Mouse (Mus musculus): ENCODE data around the gene Ggt5. TPM values are rescaled to one million over a fixed set of nuclear protein-coding genes. Genes with fewer than 3 reads are reported as not detected.

The Ggt5 gene
- polyA plus RNA-seq, 1 experiment from 2014 or later, result 1.2 TPM

- Histone ChIP-seq H3K4me1 (replicated peaks; ENCODE audit: control insufficient read depth, insufficient read depth, low read length) (peaks cover 9% of the 10 kb centered on the region), H3K9me3 (ENCODE audit: control insufficient read depth, low read length) (no peaks in the 10 kb centered on the region), H3K36me3 (ENCODE audit: control insufficient read depth, insufficient read depth, low read length) (no peaks in the 10 kb centered on the region), H3K27ac (ENCODE audit: low read depth, low read length) (no peak overlapping the region), H3K4me3 (ENCODE audit: low read depth, low read length) (no peak overlapping the region), H3K9ac (ENCODE audit: low read depth, low read length) (no peak overlapping the region), H3K4me2 (no peak overlapping the region), H3K27me3 (replicated peaks; ENCODE audit: control insufficient read depth, insufficient read depth, low read length) (no peaks in the 10 kb centered on the region)
- WGBS, result 78% methylated on average over 10 of the region's 10 CpGs
- DNase-seq (ENCODE audit: low spot score) (no peak), ATAC-seq (replicated peaks; ENCODE audit: low FRiP score) (no peak)
These were observed 16.0 kb upstream of the Ggt5 start for GRCm38 (mm10) chr10:75573181-75573580.

DNA sequence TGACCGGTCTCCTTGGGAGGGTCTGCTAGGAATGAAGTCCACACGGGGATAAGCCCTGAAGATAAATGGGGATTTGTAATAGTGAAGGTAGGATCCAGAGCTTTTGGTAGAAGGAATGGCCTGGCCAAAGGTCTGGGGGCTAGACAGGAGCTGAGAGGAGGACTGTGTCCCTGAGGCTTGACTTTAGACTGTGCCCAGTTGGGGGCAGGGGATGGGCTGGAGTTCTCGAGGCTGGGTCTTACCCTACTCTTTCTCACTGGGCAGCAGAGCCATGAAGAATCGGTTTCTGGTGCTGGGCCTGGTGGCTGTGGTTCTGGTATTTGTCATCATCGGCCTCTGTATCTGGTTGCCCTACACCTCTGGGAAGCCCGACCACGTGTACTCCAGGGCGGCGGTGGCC, 15.2 kb upstream of the Ggt5 start:
- no peak overlapping the region for H3K4me3 ChIP-seq (ENCODE audit: low read depth, low read length)
- DNase-seq (ENCODE audit: low spot score) (no peak), ATAC-seq (replicated peaks; ENCODE audit: low FRiP score) (no peak)
- 85% methylated on average over 9 of the region's 9 CpGs for WGBS
- H3K27me3 ChIP-seq (replicated peaks; ENCODE audit: control insufficient read depth, insufficient read depth, low read length), result no peaks in the 10 kb centered on the region
- no peaks in the 10 kb centered on the region for H3K36me3 ChIP-seq (ENCODE audit: control insufficient read depth, insufficient read depth, low read length)
- H3K9ac ChIP-seq (ENCODE audit: low read depth, low read length), result no peak overlapping the region
- H3K9me3 ChIP-seq (ENCODE audit: control insufficient read depth, low read length), result no peaks in the 10 kb centered on the region
- no peak overlapping the region for H3K4me2 ChIP-seq
- H3K27ac ChIP-seq (ENCODE audit: low read depth, low read length), result no peak overlapping the region
- peaks cover 1% of the 10 kb centered on the region for H3K4me1 ChIP-seq (replicated peaks; ENCODE audit: control insufficient read depth, insufficient read depth, low read length)

DNA sequence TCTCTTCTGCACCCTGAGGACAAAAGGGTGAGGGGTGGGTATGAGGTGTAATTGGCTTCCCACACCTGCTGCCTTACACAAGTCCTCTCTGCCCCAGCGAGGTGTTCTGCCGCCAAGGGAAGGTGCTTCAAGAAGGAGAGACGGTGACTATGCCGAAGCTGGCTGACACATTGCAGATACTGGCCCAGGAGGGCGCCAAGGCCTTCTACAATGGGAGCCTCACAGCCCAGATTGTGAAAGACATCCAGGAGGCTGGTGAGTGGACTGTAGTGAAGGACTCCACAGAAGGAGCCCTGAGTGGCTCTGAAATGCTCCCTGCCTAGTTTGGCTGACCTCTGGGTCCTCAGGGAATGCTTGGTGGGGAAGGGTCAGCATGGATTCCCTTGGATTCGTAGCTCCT, 10.0 kb upstream of the Ggt5 start:
- Histone ChIP-seq H3K27me3 (replicated peaks; ENCODE audit: control insufficient read depth, insufficient read depth, low read length) (no peaks in the 10 kb centered on the region), H3K9me3 (ENCODE audit: control insufficient read depth, low read length) (no peaks in the 10 kb centered on the region), H3K36me3 (ENCODE audit: control insufficient read depth, insufficient read depth, low read length) (no peaks in the 10 kb centered on the region; the same call in 1 of the 2 replicates), H3K9ac (ENCODE audit: low read depth, low read length) (no peak overlapping the region), H3K4me3 (ENCODE audit: low read depth, low read length) (no peak overlapping the region), H3K27ac (ENCODE audit: low read depth, low read length) (no peak overlapping the region), H3K4me2 (no peak overlapping the region), H3K4me1 (replicated peaks; ENCODE audit: control insufficient read depth, insufficient read depth, low read length) (no peaks in the 10 kb centered on the region)
- DNase-seq (ENCODE audit: low spot score), result no peak
- ATAC-seq (replicated peaks; ENCODE audit: low FRiP score), result no peak
- WGBS, result 86% methylated on average over 6 of the region's 6 CpGs

GRCm38 (mm10) chr10:75585876-75586552, 3.1 kb upstream of the Ggt5 start:
- Histone ChIP-seq H3K27me3 (replicated peaks; ENCODE audit: control insufficient read depth, insufficient read depth, low read length) (no peaks in the 10 kb centered on the region; the same call in 1 of the 2 replicates), H3K36me3 (ENCODE audit: control insufficient read depth, insufficient read depth, low read length) (no peaks in the 10 kb centered on the region), H3K9ac (ENCODE audit: low read depth, low read length) (no peak overlapping the region), H3K4me1 (replicated peaks; ENCODE audit: control insufficient read depth, insufficient read depth, low read length) (peaks cover 6% of the 10 kb centered on the region; the same call in 1 of the 2 replicates), H3K4me2 (no peak overlapping the region), H3K27ac (ENCODE audit: low read depth, low read length) (no peak overlapping the region), H3K9me3 (ENCODE audit: control insufficient read depth, low read length) (no peaks in the 10 kb centered on the region), H3K4me3 (ENCODE audit: low read depth, low read length) (no peak overlapping the region)
- WGBS, result 20% methylated on average over 20 of the region's 20 CpGs
- peak; percentile 81 for DNase-seq (ENCODE audit: low spot score)
- no peak for ATAC-seq (replicated peaks; ENCODE audit: low FRiP score)

GRCm38 (mm10) chr10:75586553-75586879, 2.6 kb upstream of the Ggt5 start:
- Histone ChIP-seq H3K36me3 (ENCODE audit: control insufficient read depth, insufficient read depth, low read length) (no peaks in the 10 kb centered on the region), H3K27ac (ENCODE audit: low read depth, low read length) (no peak overlapping the region), H3K4me2 (no peak overlapping the region), H3K27me3 (replicated peaks; ENCODE audit: control insufficient read depth, insufficient read depth, low read length) (no peaks in the 10 kb centered on the region; the same call in 1 of the 2 replicates), H3K4me3 (ENCODE audit: low read depth, low read length) (no peak overlapping the region), H3K9me3 (ENCODE audit: control insufficient read depth, low read length) (no peaks in the 10 kb centered on the region), H3K9ac (ENCODE audit: low read depth, low read length) (no peak overlapping the region), H3K4me1 (replicated peaks; ENCODE audit: control insufficient read depth, insufficient read depth, low read length) (peaks cover 6% of the 10 kb centered on the region; the same call in 1 of the 2 replicates)
- DNase-seq (ENCODE audit: low spot score), result no peak
- ATAC-seq (replicated peaks; ENCODE audit: low FRiP score), result no peak
- WGBS, result 81% methylated on average over 1 of the region's 1 CpGs

DNA sequence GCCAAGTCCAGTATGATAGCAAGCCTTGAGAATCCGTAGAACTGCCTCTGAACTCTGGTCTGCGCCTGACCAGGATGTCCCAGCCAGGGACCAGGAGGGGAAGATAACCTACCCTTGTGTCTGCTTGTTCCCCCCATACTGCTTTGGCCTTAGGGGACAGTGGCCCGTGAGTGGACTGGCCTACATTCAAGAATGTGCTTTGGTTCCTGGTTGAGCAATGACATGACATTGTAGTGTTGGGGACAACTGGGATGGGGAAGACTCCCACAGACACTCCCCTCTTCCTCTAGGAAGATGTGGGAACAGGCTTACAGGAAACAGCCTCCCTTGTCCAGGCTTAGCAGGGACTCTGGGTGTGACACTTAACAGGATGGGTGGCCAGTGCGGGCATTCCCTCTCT, 1.4 kb upstream of the Ggt5 start:
- Histone ChIP-seq H3K27ac (ENCODE audit: low read depth, low read length) (peak overlapping the region; percentile 19; the same call in 1 of the 2 replicates), H3K9ac (ENCODE audit: low read depth, low read length) (no peak overlapping the region), H3K9me3 (ENCODE audit: control insufficient read depth, low read length) (no peaks in the 10 kb centered on the region), H3K4me1 (replicated peaks; ENCODE audit: control insufficient read depth, insufficient read depth, low read length) (peaks cover 6% of the 10 kb centered on the region), H3K27me3 (replicated peaks; ENCODE audit: control insufficient read depth, insufficient read depth, low read length) (no peaks in the 10 kb centered on the region; the same call in 1 of the 2 replicates), H3K4me3 (ENCODE audit: low read depth, low read length) (no peak overlapping the region), H3K36me3 (ENCODE audit: control insufficient read depth, insufficient read depth, low read length) (no peaks in the 10 kb centered on the region), H3K4me2 (no peak overlapping the region)
- WGBS, result 74% methylated on average over 4 of the region's 4 CpGs
- no peak for ATAC-seq (replicated peaks; ENCODE audit: low FRiP score)
- DNase-seq (ENCODE audit: low spot score), result no peak

GRCm38 (mm10) chr10:75588336-75588735, 804 bp upstream of the Ggt5 start:
- Histone ChIP-seq H3K4me3 (ENCODE audit: low read depth, low read length) (no peak overlapping the region), H3K27me3 (replicated peaks; ENCODE audit: control insufficient read depth, insufficient read depth, low read length) (no peaks in the 10 kb centered on the region; the same call in 1 of the 2 replicates), H3K27ac (ENCODE audit: low read depth, low read length) (no peak overlapping the region), H3K4me1 (replicated peaks; ENCODE audit: control insufficient read depth, insufficient read depth, low read length) (peaks cover 6% of the 10 kb centered on the region), H3K4me2 (no peak overlapping the region), H3K36me3 (ENCODE audit: control insufficient read depth, insufficient read depth, low read length) (no peaks in the 10 kb centered on the region), H3K9ac (ENCODE audit: low read depth, low read length) (no peak overlapping the region), H3K9me3 (ENCODE audit: control insufficient read depth, low read length) (no peaks in the 10 kb centered on the region)
- WGBS, result 78% methylated on average over 5 of the region's 5 CpGs
- DNase-seq (ENCODE audit: low spot score), result no peak
- no peak for ATAC-seq (replicated peaks; ENCODE audit: low FRiP score)

DNA sequence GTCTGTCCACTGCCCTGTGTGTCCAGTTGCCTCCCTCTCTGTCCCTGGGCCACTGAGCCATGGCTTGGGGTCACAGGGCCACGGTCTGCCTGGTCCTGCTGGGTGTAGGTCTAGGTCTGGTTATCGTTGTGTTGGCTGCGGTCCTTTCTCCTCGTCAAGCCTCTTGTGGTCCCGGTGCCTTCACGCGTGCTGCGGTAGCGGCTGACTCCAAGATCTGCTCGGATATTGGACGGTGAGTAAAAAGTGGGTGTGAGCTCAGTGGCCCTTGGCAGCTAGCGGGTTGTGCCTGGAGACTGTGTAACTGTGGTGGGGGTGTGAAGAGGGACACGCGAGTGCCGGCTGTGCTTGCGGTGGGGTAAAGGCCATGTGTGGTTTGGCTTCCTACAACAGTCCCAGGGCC, 511 bp downstream of the Ggt5 start:
- H3K4me2 ChIP-seq, result peak overlapping the region; percentile 25
- H3K4me3 ChIP-seq (ENCODE audit: low read depth, low read length), result no peak overlapping the region
- ATAC-seq (replicated peaks; ENCODE audit: low FRiP score) (no peak), DNase-seq (ENCODE audit: low spot score) (no peak)
- H3K9ac ChIP-seq (ENCODE audit: low read depth, low read length), result no peak overlapping the region
- H3K36me3 ChIP-seq (ENCODE audit: control insufficient read depth, insufficient read depth, low read length), result no peaks in the 10 kb centered on the region
- no peak overlapping the region for H3K27ac ChIP-seq (ENCODE audit: low read depth, low read length)
- 69% methylated on average over 16 of the region's 16 CpGs for WGBS
- no peaks in the 10 kb centered on the region; the same call in 1 of the 2 replicates for H3K27me3 ChIP-seq (replicated peaks; ENCODE audit: control insufficient read depth, insufficient read depth, low read length)
- peaks cover 6% of the 10 kb centered on the region for H3K4me1 ChIP-seq (replicated peaks; ENCODE audit: control insufficient read depth, insufficient read depth, low read length)
- no peaks in the 10 kb centered on the region for H3K9me3 ChIP-seq (ENCODE audit: control insufficient read depth, low read length)

GRCm38 (mm10) chr10:75591211-75591894, 2.2 kb downstream of the Ggt5 start:
- ATAC-seq (replicated peaks; ENCODE audit: low FRiP score), result peak; percentile 35; the same call in 1 of the 2 replicates
- no peak overlapping the region for H3K4me2 ChIP-seq
- no peaks in the 10 kb centered on the region for H3K36me3 ChIP-seq (ENCODE audit: control insufficient read depth, insufficient read depth, low read length)
- H3K4me3 ChIP-seq (ENCODE audit: low read depth, low read length), result no peak overlapping the region
- no peaks in the 10 kb centered on the region; the same call in 1 of the 2 replicates for H3K27me3 ChIP-seq (replicated peaks; ENCODE audit: control insufficient read depth, insufficient read depth, low read length)
- DNase-seq (ENCODE audit: low spot score), result peak; percentile 45
- WGBS, result 49% methylated on average over 12 of the region's 12 CpGs
- H3K4me1 ChIP-seq (replicated peaks; ENCODE audit: control insufficient read depth, insufficient read depth, low read length), result peaks cover 6% of the 10 kb centered on the region
- H3K9me3 ChIP-seq (ENCODE audit: control insufficient read depth, low read length), result no peaks in the 10 kb centered on the region
- H3K9ac ChIP-seq (ENCODE audit: low read depth, low read length), result no peak overlapping the region
- H3K27ac ChIP-seq (ENCODE audit: low read depth, low read length), result no peak overlapping the region
